Mouse (Mus musculus) cerebellum, adult 11 months (tissue): ENCODE results near the gene Syde2.
A peak's percentile ranks its signal among the peaks of the same experiment; 100 is the strongest.

Source experiments
- DNase-seq: peaks from one replicate; pipeline ENCODE4 v3.0.0; 2022

Syde2 gene

DNA sequence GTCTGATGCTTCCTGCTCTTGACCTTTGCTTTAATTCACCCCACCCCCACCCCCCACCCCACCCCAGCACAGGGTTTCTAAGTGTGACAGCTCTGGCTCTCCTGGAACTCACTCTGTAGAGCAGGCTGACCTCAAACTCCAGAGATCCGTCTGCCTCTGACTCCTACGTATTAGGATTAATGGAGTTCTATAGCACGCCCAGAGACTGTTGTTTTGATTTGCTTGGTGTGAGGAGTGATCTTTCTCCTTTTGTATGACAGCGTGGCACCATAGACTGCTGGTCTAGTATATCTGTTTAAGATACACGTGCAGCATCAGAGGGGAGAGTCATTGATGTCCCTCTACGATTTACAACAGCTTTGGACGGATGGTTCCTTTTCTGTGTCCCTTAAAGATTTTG lies 25.8 kb downstream of the Syde2 start:
- no peak for DNase-seq

DNA sequence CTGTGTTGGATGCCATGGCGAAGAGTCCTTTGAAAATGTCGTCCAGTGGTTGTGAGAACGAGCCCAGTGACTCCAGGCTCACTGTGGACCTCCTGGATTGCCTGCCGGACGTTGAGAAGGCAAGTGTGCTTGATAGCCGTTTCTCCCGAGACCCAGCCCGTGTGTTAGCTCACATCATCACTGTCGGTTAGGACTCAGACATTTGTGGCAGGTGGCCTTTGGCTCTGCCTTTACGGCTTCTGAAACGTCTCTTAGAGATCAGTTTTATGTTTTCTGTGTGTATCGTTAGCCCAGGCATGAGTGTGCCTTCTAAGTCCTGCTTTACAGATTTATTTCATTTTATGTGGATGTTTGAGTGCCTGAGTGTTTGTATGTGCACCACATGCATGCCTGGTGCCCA lies 26.7 kb downstream of the Syde2 start:
- no peak for DNase-seq

DNA sequence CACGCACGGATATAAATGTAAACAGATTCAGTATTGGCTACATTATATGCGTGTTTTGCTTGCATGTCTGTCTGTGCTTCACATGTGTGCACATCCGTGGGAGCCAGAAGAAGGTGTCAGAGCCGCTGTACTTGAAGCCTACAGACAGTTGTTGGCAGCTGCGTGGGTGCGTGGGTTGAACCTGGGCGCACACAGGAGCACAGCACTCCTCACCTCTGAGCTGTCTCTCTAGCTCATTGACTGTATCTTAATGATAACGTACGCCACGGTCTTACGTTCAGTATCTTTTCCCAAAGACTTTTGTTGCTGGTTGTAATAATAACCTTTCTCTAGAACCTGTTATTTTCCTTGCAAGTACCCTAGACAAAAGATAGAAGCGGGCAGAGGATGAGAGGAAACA lies 29.3 kb downstream of the Syde2 start:
- no peak for DNase-seq

DNA sequence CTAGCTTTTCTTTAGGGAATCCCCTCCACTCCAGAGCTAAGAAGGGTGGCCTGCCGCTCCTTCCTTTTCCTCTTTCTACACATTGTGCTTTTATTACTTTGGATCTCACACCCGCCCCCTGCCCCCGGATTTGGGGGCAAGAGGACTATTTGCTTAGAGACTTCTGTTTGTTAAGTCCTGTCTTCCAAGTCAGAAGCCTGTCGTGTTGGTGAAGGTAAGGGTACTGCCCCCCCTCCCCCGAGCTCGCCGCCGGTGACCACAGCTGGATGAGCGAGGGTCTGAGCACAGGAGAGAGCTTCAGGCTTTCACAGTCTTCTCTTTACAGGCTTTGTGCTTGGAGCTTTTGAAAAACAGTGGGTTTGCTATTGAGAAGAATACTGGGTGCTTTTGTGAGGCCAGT lies 29.9 kb downstream of the Syde2 start:
- no peak for DNase-seq

DNA sequence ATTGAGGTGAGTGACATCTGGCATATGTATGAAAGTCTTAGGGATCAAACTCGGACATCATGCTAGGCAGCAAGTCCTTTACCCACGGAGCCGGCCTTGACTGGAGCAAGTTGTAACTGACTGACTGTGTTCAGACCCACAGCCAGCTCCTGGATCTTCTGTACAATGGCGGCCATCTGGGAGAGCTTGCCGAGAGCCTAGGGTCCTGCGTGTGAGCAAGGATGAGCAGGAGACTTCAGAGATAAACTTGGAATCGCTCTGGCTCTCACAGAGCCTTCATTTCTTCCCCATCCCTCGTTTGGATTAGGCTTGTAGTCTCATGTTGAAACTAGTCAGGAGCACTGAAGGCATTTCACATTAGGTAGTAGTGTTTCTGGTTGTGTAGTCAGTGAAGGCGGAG lies 34.6 kb downstream of the Syde2 start:
- DNase-seq: no peak

DNA sequence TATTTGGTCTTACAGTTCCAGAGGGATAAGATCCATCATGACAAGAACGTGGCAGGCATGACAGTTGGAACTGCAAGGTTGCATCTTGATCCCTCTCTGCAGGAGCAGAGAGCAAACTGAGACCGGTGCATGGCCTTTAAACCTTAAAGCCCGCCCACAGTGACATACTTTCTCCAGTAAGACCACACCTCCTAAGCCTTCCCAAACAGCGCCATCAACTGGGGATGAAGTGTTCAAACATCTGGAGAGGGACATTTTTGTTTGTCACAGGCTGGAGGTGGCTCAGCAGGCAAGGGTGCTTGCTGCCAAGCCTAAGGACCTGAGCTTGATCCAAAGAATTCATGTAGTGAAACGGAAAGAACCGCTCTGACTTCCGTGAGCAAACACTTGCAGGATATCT lies 37.1 kb downstream of the Syde2 start:
- DNase-seq: no peak

DNA sequence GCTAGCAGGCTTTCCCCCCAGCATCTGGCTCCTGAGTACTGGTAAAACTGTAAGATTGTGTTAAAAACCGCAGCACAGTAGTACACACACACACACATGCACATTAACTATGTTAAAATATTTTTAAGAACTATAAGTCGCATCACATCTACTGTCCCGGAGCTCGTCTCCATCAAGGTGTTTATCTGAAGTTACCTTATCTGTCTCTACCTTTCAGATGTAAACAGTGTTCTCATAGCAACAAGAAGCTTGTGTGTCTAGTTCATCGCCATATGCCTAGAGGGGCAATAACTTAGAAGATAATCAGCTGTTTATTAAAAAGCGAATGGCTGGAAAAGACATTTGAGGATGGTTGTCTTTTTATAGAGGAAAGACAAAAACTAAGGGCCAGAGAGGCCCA lies 37.8 kb downstream of the Syde2 start:
- DNase-seq: no peak

DNA sequence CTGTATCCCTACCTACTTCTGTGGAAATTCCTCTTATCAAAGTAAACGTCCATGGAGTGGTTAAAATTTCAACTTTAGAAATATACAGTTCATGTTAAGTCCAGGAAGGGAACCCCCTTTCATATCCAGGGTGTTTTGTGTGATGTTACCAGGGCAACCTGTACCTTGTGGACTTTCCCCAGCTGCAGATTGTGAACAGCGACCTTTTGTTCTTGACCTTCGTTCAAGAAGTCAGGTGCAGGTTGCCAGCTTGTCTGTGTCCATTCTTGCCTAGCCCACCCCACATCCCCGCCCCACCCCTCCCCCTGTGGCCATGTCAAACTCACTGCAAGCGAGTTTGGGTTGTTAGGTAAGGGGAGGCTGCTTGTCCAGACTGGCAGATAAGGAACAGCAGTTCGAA lies 39.4 kb downstream of the Syde2 start:
- no peak for DNase-seq

DNA sequence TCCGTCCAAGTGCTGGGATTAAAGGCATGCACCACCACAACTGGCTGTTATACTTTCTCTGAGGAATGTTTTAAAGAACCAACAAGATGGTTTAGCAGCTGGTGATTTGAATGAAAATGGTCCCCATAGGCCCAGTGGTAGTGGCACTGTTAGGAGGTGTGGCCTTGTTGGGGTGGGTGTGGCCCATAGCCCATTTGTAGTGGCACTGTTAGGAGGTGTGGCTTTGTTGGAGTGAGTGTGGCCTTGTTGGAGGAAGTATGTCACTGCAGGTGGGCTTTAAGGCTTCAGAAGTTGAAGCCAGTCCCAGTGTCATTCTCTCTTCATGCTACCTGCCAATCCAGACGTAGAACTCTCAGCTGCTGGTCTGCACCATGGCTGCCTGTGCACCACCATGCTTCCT lies 40.7 kb downstream of the Syde2 start:
- DNase-seq: no peak

DNA sequence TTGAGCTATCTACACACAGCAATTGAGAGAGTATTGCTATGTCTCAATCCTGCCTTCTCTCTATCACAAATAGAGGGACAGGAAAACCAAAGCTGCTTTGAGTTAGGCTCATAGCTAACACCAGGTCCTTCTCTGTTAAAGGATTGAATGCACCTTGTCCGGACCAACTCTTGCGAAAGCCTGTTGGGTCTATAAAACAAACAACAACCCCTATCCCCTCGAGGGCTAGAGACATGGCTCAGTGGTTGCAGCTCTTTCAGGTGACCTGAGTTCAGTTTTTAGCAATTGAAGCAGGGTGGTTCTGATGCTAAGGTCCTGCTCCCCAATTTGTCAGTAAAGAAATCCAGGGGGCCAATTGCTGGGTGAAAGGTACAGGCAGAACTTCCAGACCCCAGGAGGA lies 41.6 kb downstream of the Syde2 start:
- DNase-seq: no peak

DNA sequence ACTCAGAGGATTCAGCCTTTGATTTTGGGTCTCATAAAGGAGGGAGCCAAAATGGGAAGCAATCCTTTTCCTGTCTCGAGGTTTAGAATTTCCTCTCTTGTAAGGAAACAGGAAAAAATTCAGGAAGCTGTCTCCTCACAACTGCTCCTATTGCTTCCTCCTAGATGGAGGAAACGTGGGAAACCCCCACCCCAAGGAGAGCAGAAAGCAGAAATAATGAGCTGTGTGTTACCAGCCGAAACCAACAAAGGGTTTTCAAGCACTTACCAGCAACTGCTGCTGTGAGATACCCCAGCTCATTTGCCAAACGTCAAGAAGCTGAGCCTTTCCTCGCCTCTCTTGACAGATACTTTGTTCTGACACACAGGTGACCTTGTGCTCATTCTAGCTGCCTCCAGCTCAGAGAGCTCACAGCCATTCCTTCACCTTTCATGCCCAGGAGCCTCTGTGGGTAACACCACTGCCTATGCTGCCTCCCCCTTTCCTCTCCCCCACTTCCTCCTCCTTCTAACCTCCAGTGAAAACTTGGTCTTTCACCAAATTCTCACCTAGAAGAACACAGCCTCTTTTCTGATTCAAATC lies 42.7 kb downstream of the Syde2 start:
- no peak for DNase-seq

DNA sequence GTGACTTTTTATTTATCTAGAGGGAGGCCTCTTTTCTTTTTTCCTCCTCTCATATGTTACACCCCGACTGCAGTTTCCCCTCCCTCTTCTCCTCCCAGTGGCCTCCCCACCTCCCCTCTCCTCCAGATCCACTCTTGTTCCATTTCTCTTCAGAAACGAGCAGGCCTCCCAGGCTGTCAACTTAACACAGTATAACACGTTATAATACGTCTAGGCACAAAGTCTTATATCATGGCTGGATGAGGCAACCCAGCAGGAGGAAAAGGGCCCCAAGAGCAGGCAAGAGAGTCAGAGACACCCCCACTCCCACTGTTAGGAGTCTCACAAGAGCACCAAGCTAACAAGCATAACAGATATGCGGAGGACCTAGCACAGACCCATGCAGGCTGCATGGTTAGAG lies 45.3 kb downstream of the Syde2 start:
- DNase-seq: no peak

DNA sequence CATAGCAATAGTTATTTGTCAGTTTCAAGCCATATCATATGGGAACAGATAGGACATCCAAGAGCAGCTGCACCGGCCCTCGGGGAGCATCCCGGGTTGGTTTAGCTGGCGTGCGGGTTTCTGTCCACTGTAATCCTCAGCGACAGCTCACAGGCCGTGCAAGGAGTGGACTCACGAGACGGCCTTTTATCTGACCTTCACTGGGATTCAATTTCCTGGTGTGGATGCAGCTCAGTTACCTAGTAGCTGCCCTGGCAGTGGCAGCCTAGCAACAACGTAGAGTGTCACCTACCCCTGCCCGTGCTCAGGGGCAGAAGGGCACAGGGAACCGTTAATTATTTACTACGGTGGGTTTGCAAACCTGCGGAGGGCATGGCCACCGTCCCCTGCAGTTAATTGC lies 50.2 kb downstream of the Syde2 start:
- no peak for DNase-seq

DNA sequence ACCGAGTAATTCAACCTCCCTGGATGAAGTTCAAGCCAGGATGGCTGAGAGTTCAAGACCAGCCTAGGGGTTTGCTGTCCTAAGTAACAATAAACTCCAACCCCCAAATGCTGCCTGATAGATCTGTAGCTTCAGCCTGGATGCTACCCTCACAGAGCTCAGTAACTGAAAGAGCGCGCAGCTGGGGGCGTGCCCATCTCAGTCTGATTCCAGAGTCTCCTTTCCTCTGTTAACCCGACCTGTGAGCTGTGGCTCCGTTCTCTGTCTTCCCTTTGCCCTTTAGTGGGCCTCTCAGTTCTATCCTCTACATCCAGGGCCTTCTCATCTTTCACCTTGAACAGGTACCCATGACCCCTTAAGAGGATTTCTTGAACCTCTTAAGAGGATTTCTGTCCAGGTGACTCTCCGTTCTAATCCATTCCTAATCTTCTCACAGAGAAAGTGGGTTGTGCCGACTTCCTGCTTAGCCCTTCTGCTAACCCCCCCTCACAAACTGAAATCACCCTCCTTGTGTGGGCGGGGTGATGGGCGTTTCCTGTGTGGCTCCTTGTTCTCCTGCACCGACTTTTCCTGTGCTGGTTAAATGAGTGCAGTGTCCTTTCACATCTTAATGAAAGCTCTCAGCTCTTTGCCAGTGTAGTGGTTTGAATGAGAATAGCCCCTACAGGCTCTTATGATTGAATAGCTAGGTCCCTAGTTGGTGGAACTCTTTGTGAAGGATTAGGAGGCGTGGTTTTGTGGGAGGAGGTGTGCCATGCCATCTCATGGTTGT lies 51.6 kb downstream of the Syde2 start:
- DNase-seq: no peak

DNA sequence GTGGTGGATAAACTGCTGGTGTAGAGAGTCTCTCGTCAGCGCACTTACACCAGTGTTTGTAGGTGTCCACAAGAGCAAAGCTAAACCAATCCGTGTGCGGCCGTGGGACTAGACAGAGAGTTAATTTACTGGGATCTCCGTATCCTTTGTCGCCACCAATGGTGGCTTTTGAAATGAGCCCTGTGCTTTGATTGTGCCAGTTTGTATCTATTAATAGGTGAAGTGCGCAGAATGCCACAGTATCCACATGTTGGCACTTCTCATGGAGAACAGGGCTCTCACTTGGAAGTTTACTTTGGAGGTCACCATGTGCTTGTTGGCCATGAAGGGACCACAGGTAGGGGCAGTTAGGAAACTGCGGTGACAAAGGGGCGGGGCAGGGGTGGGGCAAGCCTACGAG lies 53.7 kb downstream of the Syde2 start:
- DNase-seq: no peak

DNA sequence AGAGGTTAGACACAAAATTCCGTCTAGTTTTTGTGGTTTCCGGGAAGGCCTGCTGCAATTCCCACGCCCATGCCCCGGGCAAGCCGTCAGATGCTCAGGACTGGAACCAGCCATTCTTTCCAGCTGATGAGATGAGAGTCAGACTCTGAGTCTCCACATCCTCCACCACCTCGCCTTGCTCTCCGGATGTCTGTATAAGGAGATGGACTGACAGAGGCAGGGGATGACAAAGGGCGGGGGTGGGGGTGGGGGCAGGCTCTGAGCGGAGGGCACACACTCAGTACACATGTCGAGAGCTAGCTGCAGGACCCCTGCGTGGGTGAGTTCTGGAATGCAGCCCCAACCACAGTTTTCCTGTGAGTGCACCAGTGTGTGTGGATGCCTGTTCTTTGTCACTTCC lies 57.3 kb downstream of the Syde2 start:
- no peak for DNase-seq

DNA sequence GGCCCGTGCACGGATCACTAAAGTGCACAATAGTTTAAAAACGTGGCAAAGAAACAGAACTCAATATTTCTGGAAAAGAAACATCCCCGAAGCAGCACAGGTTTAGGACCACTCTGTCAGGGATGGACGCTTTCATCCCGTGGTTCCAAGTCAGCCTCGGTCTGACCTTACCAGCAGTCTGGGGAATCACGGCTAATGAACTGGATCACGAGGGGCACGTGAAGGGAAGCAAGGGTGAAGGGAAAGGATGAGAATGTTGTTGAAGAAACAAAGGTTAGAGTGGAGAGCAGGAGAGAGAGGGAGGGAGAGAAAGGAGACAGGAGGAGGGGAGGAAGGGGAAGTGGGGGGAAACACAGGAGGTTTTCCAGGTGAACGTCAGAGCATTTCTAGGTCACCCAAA lies 58.4 kb downstream of the Syde2 start:
- no peak for DNase-seq

DNA sequence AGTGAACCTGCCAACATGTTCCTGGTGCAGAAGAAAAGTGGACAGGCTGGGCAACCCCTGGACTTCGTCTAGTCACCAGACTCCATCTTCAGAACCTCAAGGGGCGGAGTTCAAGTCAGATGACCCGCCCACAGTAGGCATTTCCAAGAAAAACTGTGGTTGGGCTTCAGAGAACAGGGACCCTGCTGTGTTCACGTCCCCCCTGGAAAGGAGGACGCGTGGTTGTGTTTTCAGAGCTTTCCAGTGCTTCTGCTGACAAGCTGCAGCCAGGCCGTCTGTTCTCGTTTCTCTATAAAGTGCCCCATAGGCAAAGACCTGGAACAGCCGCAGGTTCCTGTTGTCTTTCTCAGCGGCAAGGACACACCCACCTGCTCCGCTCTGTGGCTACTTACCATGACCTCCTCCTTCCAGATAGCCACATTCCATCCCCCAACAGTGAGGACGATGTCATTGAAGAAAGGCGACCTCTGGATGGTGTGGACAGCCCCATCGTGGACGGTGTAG lies 60.1 kb downstream of the Syde2 start:
- no peak for DNase-seq

DNA sequence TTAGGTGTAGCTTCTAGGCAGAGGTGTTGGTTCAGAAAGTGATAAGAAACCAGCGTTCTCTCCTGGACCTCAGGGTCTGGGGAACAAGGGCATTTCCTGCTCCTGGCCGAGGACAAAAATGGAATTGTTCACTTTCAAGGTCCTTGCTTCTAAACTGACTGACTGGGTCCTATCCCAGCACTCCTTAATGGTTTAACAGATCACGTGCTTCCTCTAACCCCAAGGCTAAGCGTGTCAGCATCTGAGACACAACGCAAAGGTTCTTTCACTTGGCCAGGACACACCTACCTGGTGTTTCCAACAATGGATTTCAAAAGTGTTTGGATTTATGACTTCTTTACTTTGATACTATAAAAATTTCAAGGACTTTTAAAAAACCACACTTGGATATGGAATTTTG lies 62.3 kb downstream of the Syde2 start:
- DNase-seq: no peak

DNA sequence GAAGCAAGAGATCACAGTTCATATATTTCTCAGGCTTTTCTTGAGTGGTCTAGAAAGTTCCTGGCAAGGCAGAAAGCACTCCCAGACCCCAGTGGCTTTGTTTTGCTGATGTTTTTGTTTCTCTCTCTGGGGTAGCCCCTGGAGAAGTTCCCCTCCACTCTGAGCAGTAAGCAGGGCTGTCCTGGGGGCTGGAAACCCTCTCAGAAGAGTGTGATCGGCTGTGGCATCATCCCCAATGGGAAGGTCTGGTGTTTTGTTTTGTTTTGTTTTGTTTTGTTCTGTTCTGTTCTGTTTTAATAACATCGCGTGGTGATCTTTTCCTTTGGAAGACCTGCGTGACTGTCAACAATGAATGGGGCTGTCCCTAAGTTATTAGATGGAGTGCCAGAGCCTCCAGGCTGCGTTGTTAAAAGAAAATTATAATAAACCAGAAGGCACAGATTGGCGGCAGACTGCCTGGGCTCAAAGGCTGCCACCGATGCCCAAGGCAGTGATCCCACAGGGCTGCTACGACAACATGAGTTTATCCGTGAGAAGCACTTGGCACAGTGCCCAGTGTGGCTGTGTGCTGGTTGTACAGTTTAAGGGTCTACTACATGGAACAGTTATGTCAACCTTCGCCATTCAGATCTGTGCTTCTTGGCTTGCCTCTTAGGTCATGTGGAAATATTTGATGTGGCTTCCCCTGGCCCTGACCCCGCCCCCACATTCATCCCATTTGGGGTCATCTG lies 63.8 kb downstream of the Syde2 start:
- DNase-seq: peak; percentile 3

DNA sequence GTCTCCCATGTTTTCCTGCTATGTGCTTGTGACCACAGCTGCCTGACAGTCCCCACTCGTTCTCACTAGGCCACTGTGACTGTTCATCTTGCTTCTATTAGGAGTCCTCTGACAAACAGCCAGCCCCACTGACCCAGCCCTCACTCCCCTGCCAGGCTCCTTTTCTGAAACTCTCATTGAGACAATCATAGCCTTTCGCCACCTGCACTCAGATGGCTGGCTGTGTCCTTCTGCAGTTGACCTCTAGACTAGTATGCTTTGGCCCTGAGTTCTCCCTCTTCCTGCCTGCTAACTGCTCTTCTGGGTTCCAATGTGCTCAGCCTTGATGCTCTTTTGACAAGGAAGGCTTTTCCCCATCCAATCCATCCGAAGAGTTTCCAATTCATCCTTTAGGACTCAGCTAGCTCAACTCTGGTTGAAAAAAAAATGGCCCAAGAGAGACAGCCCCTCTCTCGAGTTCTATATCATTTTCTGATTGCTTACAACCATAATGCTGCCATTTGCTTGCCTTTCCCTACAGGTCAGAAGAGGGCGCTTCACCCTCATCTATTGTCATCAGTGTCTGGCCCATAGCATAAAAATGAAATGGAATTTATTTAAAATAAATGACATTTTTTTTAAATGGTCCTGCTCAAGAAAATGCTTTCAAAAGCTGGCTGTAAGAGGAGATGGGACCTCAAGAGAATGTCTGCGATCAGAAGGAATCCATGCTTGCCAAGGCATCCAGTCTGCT lies 65.6 kb downstream of the Syde2 start:
- DNase-seq: no peak

DNA sequence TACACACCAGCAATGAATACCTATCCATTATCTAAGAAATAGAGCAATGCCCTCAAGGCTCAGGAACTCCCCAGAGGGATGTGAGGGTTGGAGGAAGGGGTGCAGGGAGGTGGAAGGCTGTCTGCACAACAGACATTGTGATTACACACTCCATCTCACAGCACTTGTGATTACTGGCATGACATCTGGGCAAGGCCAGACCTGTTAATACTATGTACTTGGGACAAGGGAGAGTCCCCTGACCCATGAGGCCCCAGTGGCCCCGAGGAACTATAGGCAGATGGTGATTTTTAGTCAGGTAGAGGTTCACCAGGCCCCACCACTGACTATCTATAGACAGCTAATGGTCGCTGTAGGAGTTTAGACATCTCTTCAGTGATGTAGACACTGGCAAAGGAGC lies 66.2 kb downstream of the Syde2 start:
- DNase-seq: no peak

DNA sequence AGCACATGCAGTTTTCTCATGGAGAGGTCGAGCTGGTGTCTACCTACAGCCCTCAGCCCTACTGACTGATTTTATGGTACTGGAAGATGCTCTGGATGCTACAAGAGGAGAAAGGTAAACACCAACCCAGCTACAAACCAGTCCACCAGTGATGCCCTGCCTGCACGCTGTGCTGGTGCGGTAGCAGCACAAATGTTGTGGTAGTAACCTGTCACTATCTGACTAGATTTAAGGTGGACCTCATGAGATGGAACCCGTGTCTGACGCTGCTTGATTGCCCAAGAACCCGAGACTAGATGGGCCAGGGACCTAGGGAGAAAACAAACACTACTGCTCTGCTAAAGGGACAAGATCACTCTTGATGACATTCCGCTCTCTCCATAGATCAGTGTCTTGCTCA lies 69.5 kb downstream of the Syde2 start:
- no peak for DNase-seq

DNA sequence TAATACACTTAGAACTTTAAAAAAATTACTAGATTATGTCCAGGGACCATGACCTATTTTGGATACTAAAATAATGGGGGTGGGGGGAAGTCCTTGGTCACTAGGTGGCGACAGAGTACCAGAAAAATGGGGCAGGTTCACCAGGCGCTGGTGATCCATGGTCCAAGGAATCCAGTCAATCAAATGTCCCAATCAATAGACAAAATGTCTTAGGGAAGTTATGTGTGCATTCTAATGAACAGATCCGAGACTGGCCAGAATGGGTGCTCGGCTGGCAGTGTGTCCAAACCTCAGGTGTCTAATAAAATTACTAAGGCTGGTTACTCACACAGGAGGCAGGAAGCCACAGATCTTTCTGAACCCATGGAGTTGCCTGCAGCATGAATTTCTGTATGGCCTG lies 70.6 kb downstream of the Syde2 start:
- no peak for DNase-seq
